ENCODE assay signal across 25 mouse cellular contexts in genomic region chr10:47509190-47509589, GRCm38 (mm10).
DNase-seq lines count a peak whose midpoint lies in the region; ATAC-seq and TF ChIP-seq lines count a peak whose summit lies in the region.
"Had no signal": no experiment of that assay in that cellular context is flagged by ENCODE, and none has a peak within 500 bp of the region (broad histone marks: within the 10 kb centered on the region; RNA-seq: fewer than 3 reads in every experiment).

No protein-coding gene starts in this region.

- H3K4me1 ChIP-seq in forebrain, embryonic 16.5 days (replicated peaks; ENCODE audit: control insufficient read depth, insufficient read depth, low read length): no peaks in the 10 kb centered on the region

- H3K4me3 ChIP-seq in C2C12 (ENCODE audit: insufficient read depth, poor library complexity, severe bottlenecking) (no peak overlapping the region), myocyte (no peak overlapping the region)
- no peak overlapping the region for H3K4me3 ChIP-seq in forebrain, embryonic 16.5 days (replicated peaks; ENCODE audit: low read length)

- 89% methylated on average over 4 of the region's 4 CpGs for WGBS in forebrain, embryonic 16.5 days

- H3K79me3 ChIP-seq in C2C12 (ENCODE audit: low read depth): no peaks in the 10 kb centered on the region

- no peak overlapping the region for H3K9ac ChIP-seq in forebrain, embryonic 16.5 days (replicated peaks; ENCODE audit: low read depth, low read length)

- H3K27me3 ChIP-seq in C2C12 (ENCODE audit: control insufficient read depth, insufficient read depth, insufficient read length) (no peaks in the 10 kb centered on the region), myocyte (ENCODE audit: control insufficient read depth, insufficient read depth, insufficient read length) (no peaks in the 10 kb centered on the region)
- H3K27me3 ChIP-seq in forebrain, embryonic 16.5 days (replicated peaks; ENCODE audit: control insufficient read depth, insufficient read depth, low read length): no peaks in the 10 kb centered on the region
- H3K27me3 ChIP-seq: CH12.LX, Patski had no signal

- H3ac ChIP-seq in C2C12 (ENCODE audit: control insufficient read depth, insufficient read length, low read depth): no peak overlapping the region
- H3ac ChIP-seq in myocyte (ENCODE audit: control insufficient read depth, insufficient read length): no peak overlapping the region

- no peak overlapping the region for H3K27ac ChIP-seq in forebrain, embryonic 16.5 days (ENCODE audit: low read length)

- no peak for TF ChIP-seq CTCF in C2C12 (IDR thresholded peaks at IDR 0.05; ENCODE audit: control insufficient read depth, insufficient read depth, insufficient read length)

- ATAC-seq in forebrain, embryonic 16.5 days: no peak
- ATAC-seq: activated CD4-positive, CD25-positive, alpha-beta regulatory T cell, adult 4 months; CD4-positive, CD25-positive, alpha-beta regulatory T cell, adult 4 months; Patski had no signal

- no peaks in the 10 kb centered on the region for H3K9me3 ChIP-seq in forebrain, embryonic 16.5 days (ENCODE audit: control insufficient read depth, low read length)
- H3K9me3 ChIP-seq: G1E had no signal

- no peaks in the 10 kb centered on the region for H3K79me2 ChIP-seq in C2C12 (ENCODE audit: control insufficient read depth, insufficient read depth)
- no peaks in the 10 kb centered on the region for H3K79me2 ChIP-seq in myocyte (ENCODE audit: control insufficient read depth, insufficient read depth)

- H3K4me2 ChIP-seq in myocyte (ENCODE audit: low read depth): peak overlapping the region; percentile 49
- no peak overlapping the region for H3K4me2 ChIP-seq in forebrain, embryonic 16.5 days (ENCODE audit: low read length)

- no peaks in the 10 kb centered on the region for H3K36me3 ChIP-seq in C2C12 (ENCODE audit: control insufficient read depth, insufficient read depth)
- H3K36me3 ChIP-seq in myocyte (ENCODE audit: control insufficient read depth, insufficient read depth): no peaks in the 10 kb centered on the region
- no peaks in the 10 kb centered on the region for H3K36me3 ChIP-seq in forebrain, embryonic 16.5 days (ENCODE audit: control insufficient read depth, insufficient read depth)
- H3K36me3 ChIP-seq: G1E had no signal

- DNase-seq in 3T3-L1 (ENCODE audit: low read depth, low spot score): peak; percentile 29
- DNase-seq in 416B (ENCODE audit: low read depth): peak; percentile 67
- no peak for DNase-seq in cerebellum, postnatal 4 days (ENCODE audit: low spot score in 2 of 2)
- DNase-seq in frontal cortex, postnatal 14 days (ENCODE audit: low spot score in 2 of 2): no peak
- no peak for DNase-seq in thymus, postnatal 14 days
- DNase-seq: adrenal gland, adult 2 months; adrenal gland, adult 8-10 months; adrenal gland, postnatal 10 days; adrenal gland, postnatal 14 days; adrenal gland, postnatal 25 days; adrenal gland, postnatal 36 days; B cell, adult 2 months; cerebellum, adult 11 months; cerebellum, adult 11-12 months; cerebellum, adult 18-20 months; cerebellum, adult 2 months; cerebellum, adult 8-10 months had no signal

- TF ChIP-seq POLR2A in myocyte (IDR thresholded peaks at IDR 0.05; ENCODE audit: insufficient read length, low read depth): no peak

TF ChIP-seq in C2C12, 6 proteins besides CTCF, POLR2A, EP300 and RAD21:
- TF ChIP-seq FOSL1 (IDR thresholded peaks at IDR 0.05; ENCODE audit: insufficient read depth, low read length, poor library complexity, severe bottlenecking) (peak; percentile 63), MYOD1 (IDR thresholded peaks at IDR 0.05; ENCODE audit: control insufficient read depth, insufficient read length, low read depth) (peak; percentile 94), MYOG (IDR thresholded peaks at IDR 0.05; ENCODE audit: control insufficient read depth, extremely low read depth, insufficient read length) (no peak), MAX (IDR thresholded peaks at IDR 0.05) (no peak)
TF ChIP-seq in C2C12: peak in this region for 2.

TF ChIP-seq in myocyte, 11 proteins besides CTCF, POLR2A, EP300 and RAD21:
- TF ChIP-seq MYOD1 (IDR thresholded peaks at IDR 0.05; ENCODE audit: control insufficient read depth in 1 of 3, insufficient read length in 2 of 3, low read depth in 2 of 3) (peak in 2 of 3 experiments; percentile 66 to 83), TCF3 (IDR thresholded peaks at IDR 0.05; ENCODE audit: insufficient read length, low read depth) (no peak)
TF ChIP-seq in myocyte: peak in this region for 1.

Comparison
In these comparisons a context has a peak if more than half of its experiments do, and no peak if none do; other contexts are left out.
1. DNase-seq: peak in 3T3-L1 (single experiment) and 416B (single experiment); none in cerebellum, postnatal 4 days (0 of 2), frontal cortex, postnatal 14 days (0 of 2) and thymus, postnatal 14 days (single experiment).